Mouse (Mus musculus) CH12.LX (cell line): ENCODE data around the gene Plekha6. TPM values are rescaled to one million over a fixed set of nuclear protein-coding genes. Genes with fewer than 3 reads are reported as not detected.

ENCODE experiments used
- DNase-seq: peaks from one replicate; pipeline ENCODE4 v3.0.0-alpha.2; 2013; ENCODE audit errors: extremely low read depth
- H3K27ac ChIP-seq: 2 replicates; pipeline ENCODE4 v1.5.1; 2012; ENCODE audit warnings: low read depth, mild to moderate bottlenecking, control low read depth, moderate library complexity; ENCODE audit not compliant: insufficient read depth
- H3K27me3 ChIP-seq: replicated peaks from 2 replicates; pipeline ENCODE3; 2012; ENCODE audit warnings: inconsistent platforms
- H3K36me3 ChIP-seq, 2 experiments: replicated peaks in 1 of 2; 2 replicates each; pipeline versions ENCODE3 to v1.6.1; 2012; ENCODE audit warnings: inconsistent platforms in 1 of 2, low read length in 1 of 2, mild to moderate bottlenecking in 1 of 2, mixed read lengths in 1 of 2, moderate library complexity in 1 of 2; ENCODE audit not compliant: control insufficient read depth in 1 of 2, insufficient read depth in 1 of 2
- H3K4me1 ChIP-seq, 2 experiments: 2 replicates each; pipeline ENCODE4 v1.6.1; 2012; ENCODE audit warnings: inconsistent platforms in 1 of 2, moderate library complexity in 1 of 2; ENCODE audit not compliant: insufficient read depth in 2 of 2, control insufficient read depth in 1 of 2
- H3K4me2 ChIP-seq: 2 replicates; pipeline ENCODE4 v1.6.1; 2012; ENCODE audit warnings: low read depth, mild to moderate bottlenecking, control low read depth; ENCODE audit not compliant: poor library complexity, insufficient read depth, severe bottlenecking
- H3K4me3 ChIP-seq, 3 experiments: fragments of 150-350 bp in 1 of 3; sonication (generic) in 1 of 3; replicated peaks in 1 of 3; 2 replicates each; pipeline versions ENCODE3 to v1.5.1; 2011 to 2012; ENCODE audit warnings: low read depth in 2 of 3, low read length in 2 of 3, mild to moderate bottlenecking in 2 of 3, moderate library complexity in 2 of 3, control low read depth in 1 of 3, improper control_type of control experiment in 1 of 3, inconsistent platforms in 1 of 3, mixed read lengths in 1 of 3; ENCODE audit not compliant: poor library complexity in 1 of 3
- H3K79me2 ChIP-seq: replicated peaks from 2 replicates; pipeline ENCODE4 v1.6.1; 2012; ENCODE audit warnings: mild to moderate bottlenecking, moderate library complexity; ENCODE audit not compliant: control insufficient read depth, poor library complexity, insufficient read depth, severe bottlenecking; ENCODE audit errors: extremely low read depth
- H3K9ac ChIP-seq: 2 replicates; pipeline ENCODE4 v1.6.1; 2012; ENCODE audit warnings: low read depth, mild to moderate bottlenecking, control low read depth, moderate library complexity; ENCODE audit not compliant: insufficient read depth
- H3K9me3 ChIP-seq: replicated peaks from 2 replicates; pipeline ENCODE3; 2012; ENCODE audit warnings: low read length, inconsistent platforms, mixed read lengths
- CHD2 ChIP-seq: IDR thresholded peaks from 2 replicates; pipeline ENCODE4 v1.6.1; 2011; ENCODE audit warnings: low read length, improper control_type of control experiment
- E2F4 ChIP-seq: IDR thresholded peaks from 2 replicates; pipeline ENCODE4 v1.6.1; 2011; ENCODE audit warnings: low read depth, low read length, improper control_type of control experiment; ENCODE audit not compliant: insufficient replicate concordance
- GABPA ChIP-seq: IDR thresholded peaks from 2 replicates; pipeline ENCODE4 v1.6.1; 2012; ENCODE audit warnings: low read depth, low read length, improper control_type of control experiment, inconsistent platforms; ENCODE audit not compliant: insufficient replicate concordance
- HCFC1 ChIP-seq: IDR thresholded peaks from 2 replicates; pipeline ENCODE4 v1.6.1; 2012; ENCODE audit warnings: low read depth, mild to moderate bottlenecking, inconsistent platforms, low read length, improper control_type of control experiment
- JUN ChIP-seq: IDR thresholded peaks from 2 replicates; pipeline ENCODE4 v1.6.1; 2011; ENCODE audit warnings: low read depth, mild to moderate bottlenecking, low read length, improper control_type of control experiment, moderate library complexity; ENCODE audit not compliant: insufficient read depth
- MAX ChIP-seq: IDR thresholded peaks from 2 replicates; pipeline ENCODE4 v1.6.1; 2011; ENCODE audit warnings: low read length, improper control_type of control experiment
- MEF2A ChIP-seq: IDR thresholded peaks from 2 replicates; pipeline ENCODE4 v1.6.1; 2014; ENCODE audit warnings: low read depth, mild to moderate bottlenecking, inconsistent platforms, low read length, improper control_type of control experiment, borderline replicate concordance
- MXI1 ChIP-seq: IDR thresholded peaks from 2 replicates; pipeline ENCODE4 v1.6.1; 2011; ENCODE audit warnings: mild to moderate bottlenecking, low read depth, low read length, improper control_type of control experiment
- NRF1 ChIP-seq: IDR thresholded peaks from 2 replicates; pipeline ENCODE4 v1.6.1; 2014; ENCODE audit warnings: low read depth, mild to moderate bottlenecking, inconsistent platforms, low read length, improper control_type of control experiment, moderate library complexity
- PAX5 ChIP-seq: IDR thresholded peaks from 2 replicates; pipeline ENCODE4 v1.6.1; 2012; ENCODE audit warnings: low read length, inconsistent platforms, mixed read lengths
- SIN3A ChIP-seq: IDR thresholded peaks from 2 replicates; pipeline ENCODE4 v1.6.1; 2012; ENCODE audit warnings: low read length, improper control_type of control experiment, inconsistent platforms
- SMC3 ChIP-seq: IDR thresholded peaks from 2 replicates; pipeline ENCODE4 v1.6.1; 2011; ENCODE audit warnings: low read depth, low read length, improper control_type of control experiment
- TBP ChIP-seq: conservative IDR thresholded peaks from 2 replicates; pipeline ENCODE4 v1.6.1; 2011; ENCODE audit warnings: low read depth, low read length, improper control_type of control experiment
- USF1 ChIP-seq: IDR thresholded peaks from 2 replicates; pipeline ENCODE4 v1.6.1; 2014; ENCODE audit warnings: low read depth, mild to moderate bottlenecking, inconsistent platforms, low read length, improper control_type of control experiment
- USF2 ChIP-seq: conservative IDR thresholded peaks from 2 replicates; pipeline ENCODE4 v1.6.1; 2011; ENCODE audit warnings: low read depth, low read length, improper control_type of control experiment
- ZC3H11A ChIP-seq: IDR thresholded peaks from 2 replicates; pipeline ENCODE4 v1.6.1; 2012; ENCODE audit warnings: low read depth, mild to moderate bottlenecking, inconsistent platforms, low read length, improper control_type of control experiment
- dilution Hi-C: fragments of 300-500 bp; cut with MboI; formaldehyde crosslinking; loops from 2 replicates; pipeline ENCODE4 v1.14.3; 2020; ENCODE audit warnings: low sequenced_read_pairs; ENCODE audit not compliant: extremely low pct_unique_long_range_greater_than_20kb, extremely low pct_ligation_motif_present
- in situ Hi-C: fragments of 300-500 bp; cut with MboI; formaldehyde crosslinking; loops from 3 replicates; pipeline ENCODE4 v1.14.3; 2019; ENCODE audit warnings: low sequenced_read_pairs, low pct_ligation_motif_present, low pct_unique_long_range_greater_than_20kb, mixed read lengths
- polyA plus RNA-seq: library from polyadenylated mRNA; unstranded; fragments of >175 nt; gene quantifications from 2 replicates; pipeline ENCODE4 v1.2.1, GENCODE M21; 2012; ENCODE audit warnings: low read depth; ENCODE audit not compliant: insufficient read length
- total RNA-seq, 2 experiments: library from RNA; depleted of rRNA; stranded (reverse); fragments of 300-350 nt in 1 of 2; fragments of >200 nt in 1 of 2; gene quantifications; 2 replicates each; pipeline ENCODE4 v1.2.3; 2012 to 2014

Gene Plekha6
- total and polyA plus RNA-seq, 3 experiments = 0.07 TPM; not detected in 2

GRCm38 (mm10) chr1:133279632-133280093 is 115.7 kb downstream of the Plekha6 start:
- Histone ChIP-seq H3K79me2 (no peaks in the 10 kb centered on the region), H3K36me3 (no peaks in the 10 kb centered on the region), H3K4me3 (no peak overlapping the region), H3K4me2 (no peak overlapping the region)
- TF ChIP-seq USF1 (no peak), E2F4 (no peak), USF2 (no peak), SMC3 (no peak), MEF2A (no peak), NRF1 (no peak), HCFC1 (no peak), PAX5 (no peak), CHD2 (no peak), GABPA (no peak), ZC3H11A (no peak), TBP (no peak), SIN3A (no peak), MXI1 (no peak)
- TF ChIP-seq, all 38 proteins: peak for 0
- H3K27me3 ChIP-seq = peaks cover 95% of the 10 kb centered on the region
- H3K4me1 ChIP-seq = no peaks in the 10 kb centered on the region
- in situ Hi-C loops (no loop called here), dilution Hi-C loops (no loop called here)
- H3K9me3 ChIP-seq = no peaks in the 10 kb centered on the region
- no peak overlapping the region for H3K9ac ChIP-seq
- H3K27ac ChIP-seq = no peak overlapping the region
- DNase-seq = no peak

- H3K36me3 ChIP-seq = no peaks in the 10 kb centered on the region
- dilution Hi-C loops (no loop called here), in situ Hi-C loops (no loop called here)
- TF ChIP-seq SMC3 = no peak
- no peak for TF ChIP-seq JUN
- no peak for TF ChIP-seq SIN3A
- no peak for TF ChIP-seq MAX
- no peak for TF ChIP-seq MXI1
- H3K9ac ChIP-seq = no peak overlapping the region
- peaks cover 95% of the 10 kb centered on the region for H3K27me3 ChIP-seq
- H3K4me3 ChIP-seq = no peak overlapping the region
- no peak overlapping the region for H3K4me2 ChIP-seq
- DNase-seq = no peak
- H3K27ac ChIP-seq = no peak overlapping the region
- H3K79me2 ChIP-seq = no peaks in the 10 kb centered on the region
- H3K9me3 ChIP-seq = no peaks in the 10 kb centered on the region
- H3K4me1 ChIP-seq = no peaks in the 10 kb centered on the region
Measured at GRCm38 (mm10) chr1:133280537-133280936, 116.5 kb downstream of the Plekha6 start.
